8 mouse cellular contexts compared by ENCODE assay signal in the genomic region with DNA sequence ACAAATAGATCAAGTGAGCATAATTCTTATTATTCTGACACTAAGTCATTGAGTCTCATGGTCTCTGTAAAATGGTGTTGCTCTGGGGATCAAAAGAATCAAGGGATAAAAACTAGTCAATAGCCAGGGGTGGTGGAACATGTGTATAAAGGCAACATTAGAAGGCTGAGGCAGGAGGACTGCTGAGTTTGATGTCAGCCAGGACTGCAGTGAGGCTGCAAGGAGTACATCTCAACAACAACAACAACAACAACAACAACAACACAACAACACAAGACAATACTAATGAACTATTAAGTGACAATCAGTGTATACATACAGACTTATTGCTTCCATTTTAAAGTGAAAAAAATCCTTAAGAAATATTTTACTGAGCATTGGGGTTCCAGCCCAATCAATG. TPM values are rescaled to one million over a fixed set of nuclear protein-coding genes. Genes with fewer than 3 reads are reported as not detected.
DNase-seq lines count a peak whose midpoint lies in the region; ATAC-seq and TF ChIP-seq lines count a peak whose summit lies in the region.

No protein-coding gene starts in this region.

- H3K4me2 ChIP-seq in forebrain, embryonic 11.5 days (ENCODE audit: low read depth, low read length, severe bottlenecking), result peak overlapping the region; percentile 86
- H3K4me2 ChIP-seq in limb, embryonic 15.5 days, result peak overlapping the region; percentile 67

- peaks cover 3% of the 10 kb centered on the region; the same call in 1 of the 2 replicates for H3K4me1 ChIP-seq in cerebellum, adult 2 months (ENCODE audit: control insufficient read depth, insufficient read depth, low read length)
- H3K4me1 ChIP-seq in forebrain, embryonic 11.5 days (replicated peaks; ENCODE audit: control insufficient read depth, insufficient read depth, low read length), result peaks cover 5% of the 10 kb centered on the region; the same call in 1 of the 2 replicates
- H3K4me1 ChIP-seq in limb, embryonic 15.5 days, result peaks cover 11% of the 10 kb centered on the region

- peak overlapping the region; percentile 92 for H3K9ac ChIP-seq in forebrain, embryonic 11.5 days (ENCODE audit: low read length)
- peak overlapping the region; percentile 45; the same call in 1 of the 2 replicates for H3K9ac ChIP-seq in limb, embryonic 15.5 days

- no peak for ATAC-seq in forebrain, embryonic 11.5 days (replicated peaks; ENCODE audit: low FRiP score)
- ATAC-seq in limb, embryonic 15.5 days (ENCODE audit: insufficient number of reproducible peaks, low FRiP score, low TSS enrichment, low read depth), result no peak

- peaks cover 24% of the 10 kb centered on the region; the same call in 1 of the 2 replicates for H3K36me3 ChIP-seq in forebrain, embryonic 11.5 days (ENCODE audit: control insufficient read depth, insufficient read depth, low read length)
- peaks cover 57% of the 10 kb centered on the region for H3K36me3 ChIP-seq in limb, embryonic 15.5 days

- peak overlapping the region; percentile 48; the same call in 1 of the 2 replicates for H3K27ac ChIP-seq in cerebellum, adult 2 months (ENCODE audit: insufficient read depth, low read length)
- peak overlapping the region; percentile 100 for H3K27ac ChIP-seq in forebrain, embryonic 11.5 days (ENCODE audit: low read depth, low read length)
- H3K27ac ChIP-seq in limb, embryonic 15.5 days, result peak overlapping the region; percentile 99; the same call in 1 of the 2 replicates

- no peak for TF ChIP-seq POLR2A in cerebellum, adult 2 months (IDR thresholded peaks at IDR 0.05; ENCODE audit: borderline replicate concordance, insufficient read depth, low read length)

- TF ChIP-seq CTCF in cerebellum, adult 2 months (IDR thresholded peaks at IDR 0.05; ENCODE audit: borderline replicate concordance, insufficient read depth, low read depth, low read length), result no peak

- DNase-seq in cerebellum, adult 2 months, result no peak
- DNase-seq in cerebellum, adult 9-11 months, result no peak
- DNase-seq in 416B (ENCODE audit: low read depth), result peak; percentile 28
- DNase-seq in forebrain, embryonic 11.5 days (ENCODE audit: low spot score), result peak; percentile 50
- DNase-seq in right cerebral cortex, adult 2 months (ENCODE audit: low spot score in 2 of 2), result no peak
- DNase-seq in left cerebral cortex, adult 9 months (ENCODE audit: low spot score in 2 of 2), result no peak
- no peak for DNase-seq in right cerebral cortex, postnatal 10 days (ENCODE audit: low spot score in 2 of 2)

- H3K4me3 ChIP-seq in cerebellum, adult 2 months (replicated peaks; ENCODE audit: insufficient read depth, low read depth, low read length), result peak overlapping the region; percentile 89
- peak overlapping the region; percentile 68 for H3K4me3 ChIP-seq in forebrain, embryonic 11.5 days (ENCODE audit: low read depth, low read length)
- H3K4me3 ChIP-seq in limb, embryonic 15.5 days, result peak overlapping the region; percentile 74

- no peaks in the 10 kb centered on the region for H3K9me3 ChIP-seq in forebrain, embryonic 11.5 days (ENCODE audit: control insufficient read depth, low read length)
- H3K9me3 ChIP-seq in limb, embryonic 15.5 days, result no peaks in the 10 kb centered on the region

- H3K27me3 ChIP-seq in cerebellum, adult 2 months (ENCODE audit: control insufficient read depth, insufficient read depth, low read length), result no peaks in the 10 kb centered on the region
- no peaks in the 10 kb centered on the region for H3K27me3 ChIP-seq in forebrain, embryonic 11.5 days (ENCODE audit: control insufficient read depth, insufficient read depth, low read length)
- no peaks in the 10 kb centered on the region for H3K27me3 ChIP-seq in limb, embryonic 15.5 days

RNA-seq across cellular contexts. Expression of a gene that starts 0.7 kb away (rescaled TPM):
- 80.8 and 85.4 TPM in 2 replicates for polyA plus RNA-seq in cerebellum, adult 2 months (2012; rRNA removed)
- polyA plus RNA-seq in forebrain, embryonic 11.5 days (2014; fragmentation: Nextera tagmentation; extraction: Ambion mirVana), result 225 and 271 TPM in 2 replicates
- 86.4 and 87.0 TPM in 2 replicates for polyA plus RNA-seq in limb, embryonic 15.5 days (2015; fragmentation: Nextera tagmentation; extraction: Ambion mirVana)

RNA-seq across cellular contexts. Expression of a gene that starts 0.8 kb away (rescaled TPM):
- 61.6 and 70.4 TPM in 2 replicates for polyA plus RNA-seq in cerebellum, adult 2 months (2012; rRNA removed)
- 195 and 197 TPM in 2 replicates for polyA plus RNA-seq in forebrain, embryonic 11.5 days (2014; fragmentation: Nextera tagmentation; extraction: Ambion mirVana)
- 210 and 220 TPM in 2 replicates for polyA plus RNA-seq in limb, embryonic 15.5 days (2015; fragmentation: Nextera tagmentation; extraction: Ambion mirVana)

RNA-seq across cellular contexts. Expression of a gene that starts 24.5 kb away (rescaled TPM):
- 556 and 718 TPM in 2 replicates for polyA plus RNA-seq in cerebellum, adult 2 months (2012; rRNA removed)
- 1.9 and 2.1 TPM in 2 replicates for polyA plus RNA-seq in forebrain, embryonic 11.5 days (2014; fragmentation: Nextera tagmentation; extraction: Ambion mirVana)
- 4.8 and 4.9 TPM in 2 replicates for polyA plus RNA-seq in limb, embryonic 15.5 days (2015; fragmentation: Nextera tagmentation; extraction: Ambion mirVana)

RNA-seq across cellular contexts. Expression of a gene that starts 24.5 kb away (rescaled TPM):
- polyA plus RNA-seq in cerebellum, adult 2 months (2012; rRNA removed), result 5,061 and 5,782 TPM in 2 replicates
- 2,700 and 2,872 TPM in 2 replicates for polyA plus RNA-seq in forebrain, embryonic 11.5 days (2014; fragmentation: Nextera tagmentation; extraction: Ambion mirVana)
- polyA plus RNA-seq in limb, embryonic 15.5 days (2015; fragmentation: Nextera tagmentation; extraction: Ambion mirVana), result 1,547 and 1,728 TPM in 2 replicates

RNA-seq across cellular contexts. Expression of a gene that starts 40.8 kb away (rescaled TPM):
- polyA plus RNA-seq in cerebellum, adult 2 months (2012; rRNA removed), result 6.3 TPM in 2 replicates
- polyA plus RNA-seq in forebrain, embryonic 11.5 days (2014; fragmentation: Nextera tagmentation; extraction: Ambion mirVana), result 1.1 and 1.8 TPM in 2 replicates
- polyA plus RNA-seq in limb, embryonic 15.5 days (2015; fragmentation: Nextera tagmentation; extraction: Ambion mirVana), result 4.9 and 5.7 TPM in 2 replicates

Comparison
In these comparisons a context has a peak if more than half of its experiments do, and no peak if none do; other contexts are left out.
1. DNase-seq: peak in 416B (single experiment) and forebrain, embryonic 11.5 days (single experiment); none in cerebellum, adult 2 months (0 of 2), cerebellum, adult 9-11 months (single experiment), right cerebral cortex, adult 2 months (0 of 2), left cerebral cortex, adult 9 months (0 of 2) and right cerebral cortex, postnatal 10 days (0 of 2).
2. H3K27ac ChIP-seq: peak in every context shown above with its lines; median percentile 100 in forebrain, embryonic 11.5 days; 99 in limb, embryonic 15.5 days; 48 in cerebellum, adult 2 months.
3. RNA of a gene that starts 24.5 kb away (polyA plus RNA-seq): 556 to 718 TPM in cerebellum, adult 2 months; 4.8 to 4.9 TPM in limb, embryonic 15.5 days and 1.9 to 2.1 TPM in forebrain, embryonic 11.5 days; every median in the first group is over 10 times any median in the second.
4. Peak in every context shown above with its lines, with median percentiles within 50 percentile points of each other: H3K4me3 ChIP-seq.